Mouse (Mus musculus) layer of hippocampus, postnatal 14 days (tissue): ENCODE measurements around the gene Cideb. TPM values are rescaled to one million over a fixed set of nuclear protein-coding genes. Genes with fewer than 3 reads are reported as not detected.
A peak's percentile ranks its signal among the peaks of the same experiment; 100 is the strongest.

Experiments
- DNase-seq, 2 experiments: peaks; one replicate each; pipeline ENCODE4 v3.0.0; 2021 to 2022; ENCODE audit warnings: low spot score in 2 of 2, mixed read lengths in 1 of 2
- total RNA-seq, 2 experiments: library from RNA; stranded (reverse); gene quantifications; 2 replicates each; pipeline ENCODE4 v1.2.3; 2021

The Cideb gene
- total RNA-seq, 2 experiments from 2014 or later: 0.43 to 1.3 TPM

DNA sequence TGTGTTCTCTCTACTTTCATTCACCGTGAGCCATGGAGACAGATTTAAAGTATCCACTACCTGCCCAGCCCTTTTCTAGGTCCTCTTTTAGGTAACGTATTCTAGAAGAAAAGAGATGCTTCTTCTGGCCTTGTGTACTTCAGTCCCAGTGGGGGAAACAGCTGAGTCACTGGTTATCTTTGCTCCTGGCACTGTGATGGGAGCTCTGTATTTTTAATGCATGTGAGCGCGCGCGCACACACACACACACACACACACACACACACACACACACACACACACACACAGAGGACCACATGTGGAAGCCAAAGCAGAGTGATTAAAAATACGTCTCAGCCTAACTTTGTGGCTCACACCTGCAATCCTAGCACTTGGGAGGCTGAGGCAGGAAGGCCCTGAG, 34.8 kb downstream of the Cideb start:
- no peak for DNase-seq

DNA sequence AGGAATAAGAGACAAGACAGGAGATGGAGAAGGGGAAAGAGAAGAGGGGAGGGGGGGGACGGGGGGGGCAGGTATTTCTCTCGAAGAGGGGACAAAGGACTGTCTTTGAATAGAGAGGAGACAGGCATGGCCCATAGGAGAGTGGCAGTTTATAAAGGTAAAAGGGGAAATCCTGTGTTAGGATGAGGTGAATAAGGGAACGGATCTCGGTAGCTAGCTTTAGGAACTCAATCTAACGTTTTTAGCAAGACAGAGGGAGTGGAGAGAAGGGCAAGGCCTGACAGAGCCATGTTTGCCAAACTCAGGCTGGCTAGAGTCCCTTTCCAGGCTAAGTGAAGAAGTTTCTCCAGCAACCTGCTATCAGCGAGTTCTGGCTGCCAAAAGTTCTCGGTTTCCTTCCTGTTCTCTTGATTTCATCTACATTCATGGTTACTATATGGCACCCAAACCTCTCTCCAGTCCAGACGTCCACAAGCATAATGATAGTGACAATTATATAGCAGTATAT, 35.8 kb downstream of the Cideb start:
- DNase-seq: no peak

DNA sequence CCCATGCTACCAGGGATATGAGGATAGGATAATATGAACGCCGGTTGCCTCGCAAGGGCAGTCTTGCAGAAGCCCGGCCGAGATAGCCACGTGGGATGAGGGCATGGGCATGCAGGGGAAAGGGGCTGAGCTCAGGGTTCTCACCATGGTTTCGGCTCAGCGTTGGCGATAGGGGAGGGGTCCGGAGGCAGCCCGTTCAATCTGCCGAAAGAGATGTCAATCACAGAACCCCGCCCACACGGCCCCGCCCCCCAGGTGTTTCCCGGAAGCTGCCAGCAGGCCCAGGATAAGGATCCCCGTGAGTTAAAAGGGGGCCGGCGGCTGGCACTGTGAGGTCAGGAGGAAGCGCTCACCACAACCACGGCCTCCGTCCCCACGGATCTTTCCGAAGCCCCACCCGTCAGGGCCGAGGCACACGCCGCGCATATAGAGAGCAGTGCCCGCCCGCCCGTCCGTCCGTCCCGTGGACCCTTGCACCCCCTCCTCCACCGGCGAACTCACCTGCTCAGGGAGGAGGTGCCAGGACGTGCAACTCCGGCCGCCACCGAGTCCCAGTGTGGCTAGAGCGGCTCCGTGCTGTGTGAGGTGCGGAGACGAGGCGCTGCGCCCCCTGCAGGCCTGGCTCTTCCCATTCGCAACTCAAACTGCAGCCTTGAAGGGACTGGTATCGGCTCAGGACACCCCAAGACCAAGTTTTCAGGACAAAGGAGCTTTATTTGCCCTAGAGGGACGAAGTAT, 36.4 kb downstream of the Cideb start, which contains the start of gene Rabggta:
Gene Rabggta (minus strand): TSS at position 564 of the 738 bp plus-strand sequence.
- peak; percentile 88 to 92 for DNase-seq

DNA sequence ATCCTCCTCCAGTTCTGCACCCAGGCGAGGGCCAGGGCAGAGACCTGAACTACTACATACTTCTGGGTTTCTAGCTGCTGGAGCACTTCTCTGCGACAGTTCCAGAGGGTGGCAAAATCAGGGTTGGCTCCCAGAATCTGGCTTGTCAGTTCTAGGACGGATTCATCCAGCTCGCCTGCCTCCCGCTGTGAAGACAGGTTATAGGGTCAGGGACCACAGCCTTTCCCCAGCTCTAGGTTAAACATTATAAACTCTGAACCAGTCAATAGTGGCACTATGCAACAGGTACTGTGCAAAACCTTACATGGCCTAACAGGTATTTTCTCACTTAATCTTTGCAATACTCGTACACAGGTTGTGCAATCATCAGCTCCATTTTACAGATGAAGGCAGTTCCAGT, 37.2 kb downstream of the Cideb start:
- no peak for DNase-seq

DNA sequence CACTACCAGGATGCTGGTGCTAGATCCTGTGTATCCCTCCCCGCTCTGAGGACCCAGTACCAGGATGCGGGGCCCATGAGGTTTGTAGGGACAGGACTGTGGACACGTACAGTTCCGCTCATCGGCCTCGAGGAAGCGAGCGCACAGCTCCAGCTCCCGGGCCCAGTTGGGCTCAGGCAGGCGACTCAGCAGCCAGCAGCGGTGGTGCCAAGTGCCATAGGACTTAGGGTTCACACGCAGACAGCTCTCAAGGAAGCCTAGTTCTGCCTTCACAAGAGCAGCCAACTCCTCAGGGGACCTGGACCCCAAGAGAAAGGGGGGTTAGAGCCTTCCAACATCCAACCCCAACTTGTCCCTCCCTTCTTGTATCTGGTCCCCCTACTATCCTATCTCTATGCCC, 37.6 kb downstream of the Cideb start:
- no peak for DNase-seq

DNA sequence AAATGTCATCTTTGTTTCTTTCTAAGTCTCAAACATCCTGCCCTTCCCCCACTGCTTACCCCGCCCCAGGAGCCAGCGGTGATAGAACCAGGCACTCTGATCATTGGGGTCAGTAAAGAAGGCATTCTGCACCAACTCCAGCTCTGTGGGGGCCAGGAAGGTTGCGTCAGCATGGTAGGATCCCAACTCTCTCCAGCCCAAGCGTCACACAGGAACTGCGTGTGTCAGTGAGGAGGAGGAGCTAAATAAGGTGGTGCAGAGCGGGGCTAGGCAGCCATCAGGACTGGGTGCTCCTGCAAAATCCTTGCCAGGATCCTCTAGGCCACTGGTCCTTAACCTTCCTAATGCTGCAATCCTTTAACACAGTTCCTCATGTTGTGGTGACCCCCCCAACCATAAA, 38.5 kb downstream of the Cideb start:
- DNase-seq: no peak

DNA sequence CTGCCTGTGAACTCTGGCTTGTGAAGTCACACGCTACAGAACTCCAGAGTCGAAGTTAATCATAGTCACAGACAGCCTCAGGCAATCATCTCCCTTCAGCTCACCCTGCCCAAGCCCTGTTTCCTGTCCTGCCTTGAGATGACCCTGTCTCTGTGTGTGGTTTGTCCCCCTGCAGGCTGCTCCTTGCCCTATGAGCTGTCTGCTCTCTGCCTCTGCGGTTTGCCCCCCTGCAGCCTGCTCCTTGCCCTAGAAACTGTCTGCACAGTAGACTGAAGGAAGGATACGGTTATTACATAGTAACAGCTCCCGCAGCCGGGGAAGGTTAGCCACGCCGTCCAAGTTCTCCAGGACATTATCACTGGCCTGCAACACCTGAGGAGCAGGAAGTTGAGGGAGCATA, 41.4 kb downstream of the Cideb start:
- no peak for DNase-seq

DNA sequence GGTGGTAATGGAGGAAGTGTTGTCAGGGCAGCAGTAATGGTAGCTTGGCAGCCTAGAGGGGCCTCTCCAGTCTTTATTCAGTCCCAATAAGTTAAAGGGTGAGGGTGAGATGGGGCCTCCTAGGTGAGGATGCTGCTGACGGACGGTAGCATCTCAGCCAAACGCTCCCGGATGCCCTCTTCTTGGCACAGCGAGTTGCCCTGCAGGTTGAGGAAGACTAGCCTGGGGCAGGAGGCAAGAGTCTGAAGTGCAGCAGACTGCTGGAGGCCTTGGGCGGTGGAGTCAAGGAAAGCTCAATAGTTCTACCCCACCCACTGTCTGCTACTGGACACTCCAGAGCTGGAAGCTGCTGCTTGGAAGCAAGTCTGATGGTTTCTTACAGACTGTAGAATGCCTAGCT, 42.0 kb downstream of the Cideb start:
- DNase-seq: no peak

DNA sequence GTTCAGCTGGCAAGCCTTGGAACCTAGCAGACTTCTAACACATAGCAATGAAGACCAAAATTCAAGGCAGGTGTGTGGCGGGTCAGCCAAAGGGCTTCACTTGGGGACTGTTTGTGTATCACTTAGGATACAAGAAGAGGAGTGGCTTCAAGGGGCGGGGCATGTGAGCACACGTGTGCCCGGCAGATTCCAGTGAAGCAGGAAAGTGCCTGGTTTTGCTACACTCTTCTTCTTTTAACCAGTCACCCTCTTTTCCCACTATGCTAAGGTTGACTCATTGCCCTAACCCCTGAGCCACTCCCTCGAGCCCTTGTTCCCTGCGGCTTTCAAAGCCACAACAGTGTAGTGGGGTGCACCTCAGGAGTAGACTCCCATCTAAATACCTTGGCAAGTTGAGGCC, 43.4 kb downstream of the Cideb start:
- DNase-seq: no peak

DNA sequence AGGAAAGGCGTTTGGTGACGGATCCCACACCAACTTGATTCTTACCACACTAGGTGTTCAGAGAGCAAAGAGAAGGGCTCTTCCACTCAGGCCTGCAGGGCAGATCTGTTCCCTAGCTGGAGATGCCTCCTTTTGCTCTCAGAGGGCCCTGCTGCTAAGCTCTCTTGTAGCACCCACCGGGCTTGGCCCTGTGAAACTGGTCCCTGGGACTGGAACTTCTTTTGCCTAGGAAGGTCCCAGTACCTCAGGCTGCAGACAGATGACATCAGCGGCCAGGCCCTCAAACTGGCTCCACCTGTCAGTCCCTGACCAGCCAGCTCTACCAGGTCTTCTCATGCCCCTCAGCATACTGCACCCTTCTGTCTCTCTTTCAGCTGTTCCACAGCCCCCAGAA, 44.5 kb downstream of the Cideb start, which contains the start of gene Tgm1:
Gene Tgm1 (minus strand): TSS at position 198 of the 394 bp plus-strand sequence.
- DNase-seq: no peak

DNA sequence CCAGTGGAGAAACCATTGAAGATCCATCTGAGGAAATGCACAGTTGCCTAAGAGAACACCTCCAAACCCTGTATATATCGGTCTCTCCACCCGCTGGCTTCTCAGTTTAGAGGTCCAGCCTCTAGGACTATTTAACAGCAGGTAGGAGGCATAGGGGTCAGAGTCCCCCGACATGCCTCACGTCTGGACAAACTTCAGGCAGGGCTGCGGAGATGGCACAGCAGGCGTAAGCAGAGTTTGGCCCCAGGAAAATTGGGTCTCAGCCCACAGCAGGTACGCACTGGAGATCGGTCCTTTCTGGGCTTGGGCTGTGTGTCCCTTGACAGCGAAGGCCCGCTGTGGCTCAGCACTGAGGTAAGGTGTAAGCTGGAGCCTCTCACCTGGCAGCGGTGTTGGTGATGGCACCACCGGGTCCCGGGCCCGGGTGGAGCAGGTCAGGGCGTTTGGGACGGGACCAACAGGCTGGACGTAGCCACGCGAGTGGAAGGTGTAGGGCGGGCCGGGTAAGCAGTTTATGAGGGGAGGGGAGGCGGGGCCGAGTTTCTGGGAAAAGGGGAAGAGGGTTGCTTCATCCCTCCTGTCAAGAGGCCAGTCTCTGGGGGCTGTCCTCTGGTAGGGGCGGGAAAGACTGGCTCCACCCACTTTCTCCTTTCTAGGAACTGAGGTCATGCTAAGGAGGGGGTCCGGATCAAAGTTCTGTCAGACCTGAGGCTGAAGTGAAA, 45.1 kb downstream of the Cideb start:
- no peak for DNase-seq

DNA sequence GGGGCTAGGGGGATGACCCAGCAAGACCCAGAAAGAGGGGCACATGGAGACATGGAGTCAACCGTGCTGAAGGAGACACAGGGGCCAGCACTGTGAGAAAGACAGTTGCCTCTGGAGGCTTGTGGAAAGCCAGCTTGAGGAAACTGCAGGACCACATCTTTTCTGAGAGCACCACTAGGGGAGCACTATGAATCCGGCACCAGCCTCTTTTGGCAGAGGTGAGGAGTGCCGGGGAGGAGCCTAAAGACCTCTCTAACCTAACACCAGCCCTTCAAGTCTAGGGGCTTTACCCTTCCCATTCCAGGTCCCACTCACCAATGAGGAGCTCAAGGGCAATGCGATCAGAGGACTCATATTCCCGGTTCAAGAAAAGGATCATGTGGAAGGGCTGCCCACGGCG, 46.5 kb downstream of the Cideb start:
- no peak for DNase-seq

DNA sequence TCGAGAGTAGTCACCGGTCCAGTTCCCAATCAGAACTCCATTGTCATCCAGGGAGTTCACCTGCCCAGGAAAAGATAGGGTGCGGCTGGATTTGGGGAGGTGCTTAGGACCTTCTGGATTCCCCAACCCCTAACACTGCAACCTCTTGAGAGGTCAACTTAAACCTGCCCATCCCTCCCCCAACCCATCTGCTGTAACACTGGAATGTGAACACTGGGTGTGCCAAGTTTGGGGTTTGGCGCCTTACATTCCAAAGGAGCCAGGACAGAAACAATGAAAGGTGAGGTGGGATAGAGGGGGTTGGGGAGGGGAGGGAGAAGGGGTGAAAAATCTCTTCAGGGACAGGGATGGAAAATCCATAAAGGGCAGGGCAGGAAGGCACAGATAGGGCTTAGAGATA, 48.7 kb downstream of the Cideb start:
- DNase-seq: no peak

DNA sequence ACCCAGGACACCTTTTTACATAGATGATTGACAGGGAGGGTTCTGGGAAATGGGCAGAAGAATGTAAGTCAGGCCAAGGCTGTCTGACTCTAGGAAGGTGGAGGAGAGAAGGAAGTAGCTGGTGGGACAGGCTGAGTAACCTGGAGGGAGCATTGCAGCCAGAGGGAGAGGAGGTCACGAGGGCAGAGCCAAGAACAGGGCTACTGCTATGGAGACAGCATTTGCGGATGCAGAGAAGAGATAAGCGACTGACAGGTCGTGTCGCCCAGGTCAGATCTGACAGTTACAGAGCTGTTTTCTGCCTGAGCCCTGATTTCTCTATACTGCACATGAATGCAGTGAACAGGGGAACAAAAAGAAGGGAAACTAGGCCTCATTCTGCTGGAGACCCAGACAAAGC, 50.9 kb downstream of the Cideb start:
- no peak for DNase-seq

DNA sequence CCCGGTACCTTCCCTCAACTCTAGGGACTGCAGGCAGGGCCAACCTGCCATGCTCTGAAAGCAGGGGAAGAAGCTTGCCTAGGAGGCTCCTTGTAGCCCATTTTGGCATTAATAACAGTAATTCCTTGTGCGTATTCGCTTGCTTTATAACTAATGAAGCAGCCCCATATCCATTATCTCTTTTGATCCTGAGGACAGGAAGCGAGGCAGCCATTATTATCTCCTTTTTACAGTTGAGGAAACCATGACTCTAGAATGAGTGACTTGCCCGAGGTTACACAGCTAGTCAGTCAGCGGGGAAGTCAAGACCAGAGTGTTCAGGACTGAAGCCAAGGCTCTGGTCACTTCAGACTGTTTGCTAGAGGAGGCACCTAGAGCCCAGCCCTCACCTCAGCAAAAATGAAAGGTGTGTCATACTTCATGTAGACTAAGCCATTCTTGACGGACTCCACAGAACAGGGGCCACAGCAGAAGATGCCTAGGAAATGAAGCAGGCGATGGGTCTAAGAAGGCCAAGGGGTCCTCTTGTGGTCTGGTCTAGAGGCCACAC, 52.1 kb downstream of the Cideb start:
- DNase-seq: no peak

Other genes starting within 250 kb of the Cideb start
- 100 to 1,000 TPM; 544 to 545 TPM for gene Cpne6, start 248.0 kb downstream of the Cideb start, total RNA-seq
- gene Nrl, start 233.5 kb downstream of the Cideb start, total RNA-seq: 1 to 10 TPM; 1.5 to 2.2 TPM
- gene Pck2, start 218.2 kb downstream of the Cideb start, total RNA-seq: 10 to 100 TPM; 24.0 to 26.8 TPM
- 10 to 100 TPM; 66.9 to 72.3 TPM for gene Dcaf11, start 198.5 kb downstream of the Cideb start, total RNA-seq
- gene A730061H03Rik, start 198.1 kb downstream of the Cideb start, total RNA-seq: 1 to 10 TPM in 1 of 2 experiments, under 1 TPM in 1; 0.98 to 1.1 TPM
- gene Fitm1, start 182.8 kb downstream of the Cideb start, total RNA-seq: not detected
- gene Psme1, start 180.3 kb downstream of the Cideb start, total RNA-seq: 10 to 100 TPM; 59.8 to 64.3 TPM
- gene Emc9, start 173.2 kb downstream of the Cideb start, total RNA-seq: 10 to 100 TPM; 39.0 to 42.3 TPM
- 10 to 100 TPM; 48.3 to 51.6 TPM for gene Psme2, start 167.3 kb downstream of the Cideb start, total RNA-seq
- 10 to 100 TPM; 34.6 to 37.0 TPM for gene Rnf31, start 166.8 kb downstream of the Cideb start, total RNA-seq
- gene Irf9, start 154.9 kb downstream of the Cideb start, total RNA-seq: 1 to 10 TPM; 8.2 to 8.5 TPM
- gene Rec8, start 140.4 kb downstream of the Cideb start, total RNA-seq: 1 to 10 TPM; 2.0 to 2.6 TPM
- gene Ipo4, start 122.5 kb downstream of the Cideb start, total RNA-seq: 100 to 1,000 TPM; 120 to 145 TPM
- 1 to 10 TPM in 1 of 2 experiments, under 1 TPM in 1; 0.18 to 4.2 TPM for gene Gm49378, start 120.6 kb downstream of the Cideb start, total RNA-seq
- gene Tm9sf1, start 114.7 kb downstream of the Cideb start, total RNA-seq: 10 to 100 TPM; 49.0 to 51.1 TPM
- gene Tssk4, start 108.3 kb downstream of the Cideb start, total RNA-seq: under 1 TPM; 0.81 to 0.90 TPM
- 10 to 100 TPM; 46.9 to 47.8 TPM for gene Mdp1, start 98.0 kb downstream of the Cideb start, total RNA-seq
- gene Gmpr2, start 86.5 kb downstream of the Cideb start, total RNA-seq: 10 to 100 TPM; 27.5 to 27.6 TPM
- 100 to 1,000 TPM; 298 to 325 TPM for gene Nedd8, start 86.3 kb downstream of the Cideb start, total RNA-seq
- gene Tinf2, start 76.6 kb downstream of the Cideb start, total RNA-seq: 10 to 100 TPM; 13.9 to 17.0 TPM
- gene Tgm1, start 44.5 kb downstream of the Cideb start, total RNA-seq: under 1 TPM in 1 of 2 experiments, not detected in 1; 0.23 TPM
- 10 to 100 TPM; 41.4 to 41.8 TPM for gene Rabggta, start 36.2 kb downstream of the Cideb start, total RNA-seq
- 100 to 1,000 TPM in 1 of 2 experiments, 10 to 100 TPM in 1; 96.3 to 102 TPM for gene Dhrs1, start 12.8 kb downstream of the Cideb start, total RNA-seq
- gene Nop9, start 12.8 kb downstream of the Cideb start, total RNA-seq: 10 to 100 TPM; 15.7 to 17.3 TPM
- under 1 TPM; 0.30 to 0.38 TPM for gene Ltb4r2, start 3.0 kb upstream of the Cideb start, total RNA-seq
- gene Ltb4r1, start 7.5 kb upstream of the Cideb start, total RNA-seq: under 1 TPM; 0.46 to 0.55 TPM
- 1 to 10 TPM; 3.9 to 4.2 TPM for gene Adcy4, start 25.6 kb upstream of the Cideb start, total RNA-seq
- gene Ripk3, start 30.4 kb upstream of the Cideb start, total RNA-seq: under 1 TPM; 0.37 to 0.43 TPM
- 1 to 10 TPM; 3.5 to 4.0 TPM for gene Nfatc4, start 64.7 kb upstream of the Cideb start, total RNA-seq
- 10 to 100 TPM; 11.3 to 11.4 TPM for gene Nynrin, start 95.6 kb upstream of the Cideb start, total RNA-seq
- under 1 TPM; 0.38 to 0.69 TPM for gene Cbln3, start 125.9 kb upstream of the Cideb start, total RNA-seq
- 10 to 100 TPM; 11.5 to 11.9 TPM for gene Khnyn, start 126.5 kb upstream of the Cideb start, total RNA-seq
- 10 to 100 TPM; 73.9 to 76.0 TPM for gene Sdr39u1, start 141.8 kb upstream of the Cideb start, total RNA-seq
- 1 to 10 TPM in 1 of 2 experiments, under 1 TPM in 1; 0.48 to 1.2 TPM for gene Cma1, start 186.2 kb upstream of the Cideb start, total RNA-seq
- not detected for gene Cma2, start 192.5 kb upstream of the Cideb start, total RNA-seq